Mouse (Mus musculus) megakaryocyte, embryonic 14.5 days (primary cell): ENCODE results near the gene Pcmt1.
"Not testable (repeated sequence)": the region's sequence is repeated elsewhere in the genome, so short reads cannot be mapped to it uniquely, and the experiment has no call there.

ENCODE experiments used
- FLI1 ChIP-seq: IDR thresholded peaks from 2 replicates; pipeline ENCODE4 v1.6.1; 2012; ENCODE audit warnings: low read length, inconsistent platforms, mixed read lengths
- GATA1 ChIP-seq: IDR thresholded peaks from 3 replicates; pipeline ENCODE4 v1.6.1; 2012; ENCODE audit warnings: mixed read lengths, low read length, inconsistent platforms, borderline replicate concordance

DNA sequence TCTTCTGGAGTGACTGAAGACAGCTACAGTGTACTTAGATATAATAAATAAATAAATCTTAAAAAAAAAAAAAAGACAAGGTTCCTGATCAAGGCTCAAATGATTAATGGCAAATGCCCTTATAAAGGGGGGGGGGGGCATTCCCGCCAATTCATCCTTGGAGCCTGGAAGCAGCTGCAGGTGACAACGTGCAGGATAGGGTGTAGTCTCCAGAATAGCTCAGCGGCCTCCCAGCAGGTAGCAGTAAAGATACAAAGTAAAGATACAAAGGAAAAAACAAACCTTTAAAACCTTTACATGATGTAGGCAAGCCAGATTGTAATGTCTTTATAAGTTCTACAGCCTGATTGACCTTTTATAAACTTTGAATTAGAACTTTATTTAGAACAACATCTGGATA is 63.4 kb downstream of the Pcmt1 start:
- not testable (repeated sequence) for TF ChIP-seq GATA1, FLI1
